Mouse (Mus musculus): ENCODE results near the gene Rasl11a. TPM values are rescaled to one million over a fixed set of nuclear protein-coding genes. Genes with fewer than 3 reads are reported as not detected.
"Not testable (repeated sequence)": the region's sequence is repeated elsewhere in the genome, so short reads cannot be mapped to it uniquely, and the experiment has no call there.

Gene Rasl11a
- total RNA-seq, 2 experiments from 2014 or later = 10.8 to 11.6 TPM

- peak in 1 of 2 experiments; percentile 11 for DNase-seq (ENCODE audit: low spot score in 2 of 2)
These were observed 46.3 kb downstream of the Rasl11a start for GRCm38 (mm10) chr5:146891127-146891526.

DNA sequence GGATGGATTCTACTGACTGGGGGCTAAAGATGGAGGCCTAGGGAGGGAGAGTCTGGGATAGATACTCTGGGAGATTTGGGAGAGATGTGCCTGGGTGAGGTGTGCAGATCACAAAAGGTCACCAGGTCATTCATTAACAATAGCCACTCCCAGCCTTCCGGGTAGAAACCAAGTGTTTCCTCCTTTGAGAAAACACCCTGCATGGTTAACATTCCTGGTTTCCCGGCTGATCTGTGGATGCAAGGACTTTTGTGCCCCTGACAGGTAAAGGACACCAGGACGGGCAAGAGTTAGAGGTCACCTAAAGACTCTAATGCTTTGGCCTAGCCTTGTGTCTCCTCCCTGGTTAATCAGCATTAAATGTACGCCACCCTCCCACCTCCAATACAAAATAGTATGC, 48.0 kb downstream of the Rasl11a start:
- DNase-seq (ENCODE audit: low spot score in 2 of 2) = no peak

DNA sequence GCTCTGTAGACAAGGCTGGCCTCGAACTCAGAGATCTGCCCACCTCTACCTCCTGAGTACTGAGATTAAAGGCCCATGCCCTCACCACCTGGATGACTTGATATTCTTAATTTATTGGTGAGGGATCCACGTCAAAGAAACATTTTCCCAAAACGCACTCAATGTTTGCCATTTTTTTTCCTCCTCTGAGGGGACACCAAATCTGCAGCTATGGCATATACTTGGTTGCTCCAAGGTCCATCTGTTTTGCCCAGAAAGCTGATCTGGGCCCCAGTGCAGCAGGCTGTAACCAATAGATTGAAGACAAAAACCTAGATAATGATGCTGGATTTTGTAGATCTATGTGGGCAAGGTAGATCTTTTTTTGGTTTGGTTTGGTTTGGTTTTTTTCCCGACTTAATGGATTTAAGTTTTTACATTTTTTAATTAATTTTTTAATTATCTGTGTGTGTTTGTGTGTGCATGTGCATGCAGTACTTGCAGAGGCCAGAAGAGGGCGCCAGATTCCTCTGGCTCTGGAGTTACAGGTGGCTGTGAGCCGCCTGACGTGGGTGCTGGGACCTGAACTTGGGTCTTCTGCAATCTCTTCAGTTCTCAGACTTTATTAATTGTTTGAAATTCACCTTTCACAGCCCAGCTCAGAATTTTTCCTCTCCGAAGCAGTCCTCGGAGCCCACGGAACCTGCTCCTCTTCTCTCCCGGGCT, 48.8 kb downstream of the Rasl11a start:
- no peak for DNase-seq (ENCODE audit: low spot score in 2 of 2)

GRCm38 (mm10) chr5:146895667-146896066, 50.8 kb downstream of the Rasl11a start:
- DNase-seq (ENCODE audit: low spot score in 2 of 2) = not testable (repeated sequence)

- no peak for DNase-seq (ENCODE audit: low spot score in 2 of 2)
These were observed 52.1 kb downstream of the Rasl11a start for GRCm38 (mm10) chr5:146896973-146897372.

Other genes with a start within 250 kb of the Rasl11a start
- 10 to 100 TPM; 56.6 to 61.1 TPM for gene Usp12, start 50.1 kb upstream of the Rasl11a start, total RNA-seq (2021)
- 100 to 1,000 TPM; 178 to 190 TPM for gene Rpl21, start 12.2 kb upstream of the Rasl11a start, total RNA-seq (2021)
- gene Gtf3a, start 103.6 kb downstream of the Rasl11a start, total RNA-seq (2021) = 10 to 100 TPM; 24.4 to 25.7 TPM
- gene Mtif3, start 118.7 kb downstream of the Rasl11a start, total RNA-seq (2021) = 10 to 100 TPM; 20.9 to 25.4 TPM
- 1 to 10 TPM; 4.9 to 5.0 TPM for gene Lnx2, start 231.5 kb downstream of the Rasl11a start, total RNA-seq (2021)
- gene Polr1d, start 232.0 kb downstream of the Rasl11a start, total RNA-seq (2021) = 10 to 100 TPM; 69.7 to 73.5 TPM

Data from left cerebral cortex, adult 18-20 months (tissue).